Mouse (Mus musculus) natural killer cell, adult 2 months (primary cell): ENCODE measurements around the gene Olfr113.
"Not testable (repeated sequence)": the region's sequence is repeated elsewhere in the genome, so short reads cannot be mapped to it uniquely, and the experiment has no call there.

Source experiments
- DNase-seq, 2 experiments: peaks; one replicate each; pipeline ENCODE4 v3.0.0; 2022; ENCODE audit warnings: low spot score in 2 of 2

Gene Olfr113

DNA sequence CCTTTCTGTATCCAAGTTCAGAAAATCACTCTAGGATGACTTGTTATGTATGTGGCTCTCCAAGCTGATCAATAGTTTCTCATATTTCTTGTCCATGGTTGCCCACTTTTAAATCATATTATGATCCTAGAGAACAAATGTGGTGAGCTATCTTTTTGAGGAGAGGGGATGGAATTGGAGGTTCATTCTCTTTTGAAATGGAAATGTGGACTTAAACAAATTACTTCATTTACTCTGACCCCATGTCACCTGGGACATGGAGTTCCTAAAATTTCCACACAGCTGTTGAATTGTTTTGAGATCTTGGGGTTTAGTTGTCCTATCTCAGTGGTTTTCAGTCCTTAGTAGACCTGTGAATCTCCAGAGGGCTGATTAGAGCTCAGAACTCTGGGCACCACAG lies at the start of gene Olfr113:
Olfr113 (minus strand) TSS at position 101 of the 400 bp plus-strand sequence.
- no peak for DNase-seq

DNA sequence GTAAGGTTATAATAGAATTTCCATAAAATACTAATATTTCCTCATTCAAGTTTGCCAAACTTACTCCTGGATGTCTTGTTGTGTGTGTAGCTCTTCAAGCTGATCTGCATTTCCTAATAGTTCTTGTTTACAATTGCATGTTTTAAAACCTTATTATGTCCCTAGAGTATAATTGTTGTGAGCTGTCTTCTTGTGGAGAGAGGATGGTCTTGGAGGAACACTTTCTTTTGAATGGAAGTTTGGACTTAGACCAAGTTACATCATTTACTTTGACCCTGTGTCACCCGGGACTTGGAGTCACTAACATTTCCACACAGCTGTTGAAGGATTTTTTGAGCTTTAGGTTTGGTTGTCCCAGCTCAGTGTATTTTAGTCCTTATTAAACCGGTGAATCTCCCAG lies 49.5 kb upstream of the Olfr113 start, which contains the start of the genes Olfr115 and Olfr116:
Olfr115 (minus strand) TSS at position 101 of the 400 bp plus-strand sequence.
Olfr116 (minus strand) TSS at position 191 of the 400 bp plus-strand sequence.
- no peak for DNase-seq

DNA sequence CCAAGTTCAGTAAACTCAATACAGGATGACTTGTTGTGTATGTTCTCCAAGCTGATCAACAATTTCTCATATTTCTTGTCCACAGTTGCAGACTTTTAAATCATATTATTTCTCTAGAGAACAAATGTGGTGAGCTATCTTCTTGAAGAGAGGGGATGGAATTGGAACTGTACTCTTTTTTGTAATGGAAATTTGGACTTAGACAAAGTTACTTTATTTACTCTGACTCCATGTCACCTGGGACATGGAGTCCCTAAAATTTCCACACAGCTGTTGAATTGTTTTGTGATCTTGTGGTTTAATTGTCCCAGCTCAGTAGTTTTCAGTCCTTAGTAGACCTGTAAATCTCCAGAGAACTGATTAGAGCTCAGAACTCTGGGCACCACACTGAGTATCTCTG lies 15.2 kb upstream of the Olfr113 start, which contains the start of gene Olfr114:
Olfr114 (minus strand) TSS at position 101 of the 400 bp plus-strand sequence.
- DNase-seq = no peak

DNA sequence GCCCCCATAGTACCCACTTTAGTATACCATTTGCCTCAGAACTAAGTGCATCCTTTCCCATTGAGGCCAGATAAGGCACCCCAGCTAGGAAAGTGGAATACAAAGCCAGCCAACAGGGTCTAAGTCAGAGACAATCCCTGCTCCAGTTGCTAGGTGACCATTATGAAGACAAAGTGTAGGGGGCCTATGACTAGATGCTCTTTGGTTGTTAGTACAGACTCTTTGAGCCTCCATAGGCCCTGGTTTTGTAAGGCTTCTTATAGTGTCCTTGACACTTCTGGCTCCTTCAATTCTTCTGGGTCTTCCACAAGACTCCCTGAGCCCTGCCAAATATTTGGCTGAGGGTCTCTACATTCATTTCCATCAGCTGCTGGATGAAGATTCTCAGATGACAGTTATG lies 8.1 kb downstream of the Olfr113 start, which contains the start of gene Olfr112:
Olfr112 (minus strand) TSS at position 101 of the 400 bp plus-strand sequence.
- DNase-seq = no peak

DNA sequence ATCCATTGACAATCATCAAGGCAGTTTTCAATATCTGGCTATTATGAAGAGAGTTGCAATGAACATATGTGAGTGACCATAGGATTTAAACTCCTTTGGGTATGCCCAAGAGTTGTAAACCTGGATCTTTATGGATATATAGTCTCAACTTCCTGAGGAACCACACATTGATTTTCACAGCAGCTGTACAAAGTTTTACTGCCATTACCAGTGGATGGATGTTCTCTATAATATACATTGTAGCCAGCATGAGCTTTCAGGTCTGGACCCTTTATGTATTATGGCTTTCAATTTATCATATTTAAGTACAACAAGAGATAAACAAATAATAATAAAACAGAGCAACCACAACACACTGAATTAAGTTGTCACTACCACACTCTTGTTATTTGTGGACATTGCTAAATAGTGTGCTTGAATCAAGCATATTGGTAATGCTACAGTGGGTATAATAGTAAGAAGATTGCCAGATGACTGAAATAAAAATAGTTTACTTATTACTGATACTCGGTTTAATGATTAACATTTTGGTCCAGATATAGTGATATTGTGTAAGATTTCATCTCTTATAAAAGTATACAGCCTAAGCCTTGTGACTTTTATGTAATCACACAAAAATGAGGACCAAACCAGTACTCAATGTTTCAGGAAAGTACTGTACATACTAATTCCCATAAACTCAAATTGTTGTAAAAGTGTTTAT lies 18.4 kb downstream of the Olfr113 start:
- no peak for DNase-seq

DNA sequence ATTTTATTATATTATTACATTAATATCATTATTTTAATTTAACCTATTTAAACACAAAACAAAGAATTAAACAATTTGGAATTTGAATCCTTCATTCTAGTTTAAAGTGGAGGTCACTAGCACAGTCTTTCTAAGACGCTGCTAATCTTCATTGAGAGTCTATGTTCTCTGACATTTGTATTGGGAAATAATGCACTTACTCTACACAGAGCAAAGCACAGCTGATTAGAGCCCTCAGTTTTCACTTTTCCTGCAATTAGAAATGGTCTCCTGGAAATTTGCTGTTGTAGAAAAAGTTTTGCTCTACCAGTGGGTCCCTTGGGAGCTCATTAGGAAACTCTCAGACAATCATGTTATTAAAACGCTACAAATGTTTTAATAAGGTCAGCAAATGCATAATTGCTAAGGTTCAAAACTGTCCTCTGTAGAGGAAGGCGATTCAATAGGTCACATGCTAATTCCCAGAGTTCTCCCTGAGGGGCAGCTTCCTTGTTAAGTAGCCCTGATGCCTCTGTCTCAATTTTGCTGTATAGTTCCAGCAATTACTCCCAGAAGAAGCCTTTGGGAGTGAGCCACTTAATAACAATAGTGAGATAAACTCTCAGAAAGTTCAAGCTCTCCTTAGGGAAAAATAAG lies 33.5 kb downstream of the Olfr113 start:
- DNase-seq = no peak

DNA sequence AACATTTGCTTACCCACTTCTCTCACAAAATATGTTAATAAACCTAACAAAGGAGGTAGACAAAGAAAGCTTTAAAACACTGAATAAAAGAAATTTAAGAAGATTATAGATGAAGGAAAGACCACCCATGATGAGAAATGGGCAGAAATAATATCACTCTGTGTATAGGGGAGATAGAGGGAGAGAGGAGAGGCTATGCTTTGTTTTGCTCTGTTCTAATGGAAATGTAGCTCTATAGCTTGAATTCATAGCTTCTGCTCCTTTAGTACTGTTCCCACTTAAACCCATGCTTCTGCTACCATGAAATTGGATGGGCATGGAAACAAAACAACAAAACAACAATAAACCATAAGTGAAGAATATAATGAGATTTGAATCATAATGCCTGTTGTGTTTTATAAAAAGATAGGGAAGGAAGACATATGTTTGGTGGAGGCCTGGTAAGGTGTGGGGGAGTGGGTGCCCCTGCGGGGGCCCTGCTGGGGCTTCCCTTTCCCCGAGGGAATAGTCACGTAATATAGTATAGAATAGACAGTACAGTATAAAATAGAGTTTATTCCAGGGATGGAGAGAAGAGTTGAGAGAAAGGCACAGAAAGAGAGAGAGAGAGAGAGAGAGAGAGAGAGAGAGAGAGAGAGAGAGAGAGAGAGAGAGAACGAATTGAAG lies 35.9 kb downstream of the Olfr113 start:
- DNase-seq = no peak

GRCm38 (mm10) chr17:37538416-37538815 lies 39.0 kb downstream of the Olfr113 start:
- DNase-seq = not testable (repeated sequence)

- DNase-seq = no peak
These were observed 42.3 kb downstream of the Olfr113 start for GRCm38 (mm10) chr17:37535173-37535572.

- DNase-seq = not testable (repeated sequence)
These were observed 52.0 kb downstream of the Olfr113 start for GRCm38 (mm10) chr17:37525427-37525826.

- not testable (repeated sequence) for DNase-seq
These were observed 52.9 kb downstream of the Olfr113 start for GRCm38 (mm10) chr17:37524612-37525011.
